Mouse (Mus musculus) thymus, postnatal 25 days (tissue): ENCODE data around the gene Pxn.

ENCODE experiments used
- DNase-seq: peaks from one replicate; pipeline ENCODE4 v3.0.0; 2022

Pxn gene

DNA sequence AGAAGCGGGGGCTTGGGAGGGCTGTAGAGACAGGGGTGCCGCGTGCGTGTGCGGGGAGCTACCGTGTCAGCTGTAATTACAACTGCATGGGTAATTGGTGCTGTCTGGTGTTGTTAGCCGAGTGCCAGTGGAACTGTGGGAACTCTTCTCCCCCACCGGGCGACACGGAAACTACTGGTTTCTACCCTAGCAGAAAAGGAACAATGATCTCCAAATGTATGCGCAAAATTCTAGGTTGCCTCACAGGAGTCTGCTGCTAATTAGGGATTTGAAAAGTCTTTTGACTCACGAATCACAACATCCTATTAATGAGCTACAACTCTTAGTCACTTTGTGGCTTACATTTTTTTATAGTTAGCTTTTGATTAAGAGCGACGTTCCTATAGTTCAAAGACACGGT lies 79.7 kb downstream of the Pxn start:
- DNase-seq, result no peak

DNA sequence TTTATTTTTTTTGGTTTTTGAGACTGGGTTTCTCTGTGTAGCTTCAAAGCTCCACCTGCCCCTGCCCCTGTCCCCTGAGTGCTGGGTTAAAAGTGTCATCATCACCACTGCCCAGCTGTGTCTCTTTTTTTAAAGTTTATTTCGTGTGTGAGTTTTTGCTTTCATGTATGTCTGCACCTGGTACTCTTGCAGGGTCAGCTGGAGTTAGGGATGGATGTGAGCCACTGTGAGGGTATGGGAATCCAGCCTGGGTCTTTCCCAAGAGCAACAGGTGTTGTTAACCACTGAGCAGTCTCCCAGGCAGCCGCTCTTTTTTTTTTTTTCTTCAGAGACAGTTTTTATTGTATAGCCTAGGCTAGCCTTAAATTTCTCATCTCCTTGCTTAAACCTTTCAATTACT lies 80.3 kb downstream of the Pxn start:
- DNase-seq, result no peak

DNA sequence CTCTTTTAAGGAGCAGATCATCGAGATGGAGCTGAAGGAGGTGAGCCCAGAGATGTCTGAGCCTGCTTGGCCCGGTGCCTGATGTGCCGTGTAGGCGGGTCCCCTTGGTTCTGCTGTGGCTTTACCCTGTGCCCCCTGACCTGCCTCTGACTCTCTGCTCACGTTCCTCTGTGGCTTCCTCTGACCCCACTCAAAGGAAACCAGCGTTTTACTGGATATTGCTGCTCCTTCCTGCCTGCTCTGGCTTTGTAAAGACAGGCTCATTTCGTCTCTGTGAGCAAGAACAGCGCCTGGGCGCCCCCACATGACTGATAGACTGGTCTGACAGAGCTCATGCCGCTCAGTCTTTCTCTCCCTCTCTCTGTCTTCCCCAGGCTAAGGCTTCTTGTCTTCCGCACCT lies 84.6 kb downstream of the Pxn start:
- no peak for DNase-seq

DNA sequence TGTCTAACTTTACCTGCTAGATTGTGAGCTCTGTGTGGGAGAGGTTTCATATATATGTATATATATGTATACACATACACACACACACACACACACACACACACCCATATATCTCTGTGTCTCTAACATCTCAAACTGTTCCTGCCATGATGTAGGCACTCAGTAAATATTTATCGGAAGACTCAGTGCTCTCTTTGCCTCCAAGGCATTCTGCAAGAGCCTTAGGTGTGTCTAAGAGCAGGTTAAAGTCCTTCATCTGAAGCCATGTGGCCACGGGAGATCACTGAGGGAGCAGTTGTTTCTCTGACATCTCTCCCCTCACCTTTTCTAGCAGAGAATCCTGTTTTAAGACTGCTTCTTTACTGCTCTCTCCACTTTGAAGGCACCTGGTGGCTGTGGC lies 85.0 kb downstream of the Pxn start:
- DNase-seq, result no peak

DNA sequence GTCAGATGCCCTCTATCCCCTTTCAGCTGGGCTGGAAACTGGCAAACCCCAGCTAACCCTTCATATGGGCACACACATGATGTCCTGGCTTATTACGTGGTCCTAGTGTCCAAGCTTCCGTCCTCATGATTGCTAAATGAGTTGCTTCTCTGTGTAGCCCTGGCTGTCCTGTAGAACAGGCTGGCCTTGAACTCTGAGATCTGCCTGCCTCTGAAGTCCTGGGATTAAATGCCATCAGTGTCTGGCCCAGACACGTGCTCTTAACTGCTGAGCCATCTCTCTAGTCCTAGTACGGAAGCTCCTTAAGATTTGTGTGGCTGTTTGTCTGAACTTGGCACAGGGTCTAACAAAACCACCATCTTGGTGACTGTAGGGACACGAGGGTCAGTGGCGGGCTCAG lies 97.1 kb downstream of the Pxn start:
- DNase-seq, result no peak
